Mouse (Mus musculus): Measurements from ENCODE around the gene Lrrc17. TPM values are rescaled to one million over a fixed set of nuclear protein-coding genes. Genes with fewer than 3 reads are reported as not detected.

Gene Lrrc17
- total and polyA plus RNA-seq, 3 experiments: not detected

- TF ChIP-seq ZKSCAN1 (IDR thresholded peaks at IDR 0.05; ENCODE audit: borderline replicate concordance, low read depth, low read length): no peak
Observed at GRCm38 (mm10) chr5:21578136-21578535, 34.8 kb downstream of the Lrrc17 start (continued).

- in situ Hi-C loops (cut with MboI; ENCODE audit: low pct_ligation_motif_present, low pct_unique_long_range_greater_than_20kb, low sequenced_read_pairs): loop anchor here (5.0 to 10.0 kb wide), 2 partner anchors 159 to 322 kb away; no protein-coding TSS in a partner anchor
- dilution Hi-C loops (cut with MboI; ENCODE audit: extremely low pct_ligation_motif_present, extremely low pct_unique_long_range_greater_than_20kb, low sequenced_read_pairs): no loop called here
- Histone ChIP-seq H3K36me3 (replicated peaks in 1 of 2; ENCODE audit: control insufficient read depth in 1 of 2, insufficient read depth in 1 of 2, low read length in 1 of 2) (no peaks in the 10 kb centered on the region), H3K79me2 (replicated peaks; ENCODE audit: control insufficient read depth, extremely low read depth, insufficient read depth, poor library complexity, severe bottlenecking) (no peaks in the 10 kb centered on the region), H3K27me3 (replicated peaks) (no peaks in the 10 kb centered on the region), H3K4me2 (ENCODE audit: insufficient read depth, low read depth, poor library complexity, severe bottlenecking) (no peak overlapping the region), H3K4me1 (ENCODE audit: control insufficient read depth in 1 of 2, insufficient read depth in 2 of 2) (no peaks in the 10 kb centered on the region), H3K9me3 (replicated peaks; ENCODE audit: low read length) (no peaks in the 10 kb centered on the region), H3K9ac (ENCODE audit: insufficient read depth, low read depth) (no peak overlapping the region), H3K27ac (ENCODE audit: insufficient read depth, low read depth) (no peak overlapping the region), H3K4me3 (replicated peaks in 1 of 3; ENCODE audit: low read depth in 2 of 3, low read length in 2 of 3, poor library complexity in 1 of 3) (no peak overlapping the region)
- DNase-seq (ENCODE audit: extremely low read depth): peak; percentile 61
- TF ChIP-seq NRF1 (IDR thresholded peaks at IDR 0.05; ENCODE audit: low read depth, low read length): 0 out of 2 replicates have a peak, but pooled peaks have one; percentile 13
- peak; percentile 98 for TF ChIP-seq SMC3 (IDR thresholded peaks at IDR 0.05; ENCODE audit: low read depth, low read length)
- peak; percentile 97 for TF ChIP-seq RAD21 (IDR thresholded peaks at IDR 0.05; ENCODE audit: low read depth, low read length)
- TF ChIP-seq ZC3H11A (IDR thresholded peaks at IDR 0.05; ENCODE audit: low read depth, low read length): peak; percentile 83
- no peak for TF ChIP-seq RCOR1 (conservative IDR thresholded peaks at IDR 0.05; ENCODE audit: low read depth, low read length)
- TF ChIP-seq EP300 (IDR thresholded peaks at IDR 0.05; ENCODE audit: low read length): no peak
- TF ChIP-seq ELF1 (IDR thresholded peaks at IDR 0.05; ENCODE audit: low read depth, low read length): no peak
- TF ChIP-seq POLR2A (IDR thresholded peaks at IDR 0.05; ENCODE audit: low read depth, low read length): no peak
- no peak for TF ChIP-seq POLR2AphosphoS2 (IDR thresholded peaks at IDR 0.05; ENCODE audit: low read depth, low read length)
- TF ChIP-seq CTCF (conservative IDR thresholded peaks at IDR 0.05 in 1 of 2, IDR thresholded peaks at IDR 0.05 in 1 of 2; ENCODE audit: low read depth in 2 of 2, low read length in 2 of 2): peak; percentile 76 to 94; a peak in 3 of 4 replicates
Observed at GRCm38 (mm10) chr5:21586763-21587162, 43.4 kb downstream of the Lrrc17 start.

GRCm38 (mm10) chr5:21587683-21588082, 44.3 kb downstream of the Lrrc17 start:
- Histone ChIP-seq H3K4me2 (ENCODE audit: insufficient read depth, low read depth, poor library complexity, severe bottlenecking) (no peak overlapping the region), H3K9ac (ENCODE audit: insufficient read depth, low read depth) (no peak overlapping the region), H3K4me3 (replicated peaks in 1 of 3; ENCODE audit: low read depth in 2 of 3, low read length in 2 of 3, poor library complexity in 1 of 3) (no peak overlapping the region), H3K27me3 (replicated peaks) (no peaks in the 10 kb centered on the region), H3K9me3 (replicated peaks; ENCODE audit: low read length) (no peaks in the 10 kb centered on the region), H3K79me2 (replicated peaks; ENCODE audit: control insufficient read depth, extremely low read depth, insufficient read depth, poor library complexity, severe bottlenecking) (no peaks in the 10 kb centered on the region), H3K27ac (ENCODE audit: insufficient read depth, low read depth) (no peak overlapping the region), H3K36me3 (replicated peaks in 1 of 2; ENCODE audit: control insufficient read depth in 1 of 2, insufficient read depth in 1 of 2, low read length in 1 of 2) (no peaks in the 10 kb centered on the region), H3K4me1 (ENCODE audit: control insufficient read depth in 1 of 2, insufficient read depth in 2 of 2) (no peaks in the 10 kb centered on the region)
- dilution Hi-C loops (cut with MboI; ENCODE audit: extremely low pct_ligation_motif_present, extremely low pct_unique_long_range_greater_than_20kb, low sequenced_read_pairs) (no loop called here), in situ Hi-C loops (cut with MboI; ENCODE audit: low pct_ligation_motif_present, low pct_unique_long_range_greater_than_20kb, low sequenced_read_pairs) (loop anchor here (5.0 to 10.0 kb wide), 2 partner anchors 160 to 323 kb away; no protein-coding TSS in a partner anchor)
- peak; percentile 6 for DNase-seq (ENCODE audit: extremely low read depth)
- TF ChIP-seq SIN3A (IDR thresholded peaks at IDR 0.05; ENCODE audit: low read length) (no peak), IRF4 (IDR thresholded peaks at IDR 0.05; ENCODE audit: low read depth, low read length) (no peak), GABPA (IDR thresholded peaks at IDR 0.05; ENCODE audit: insufficient replicate concordance, low read depth, low read length) (no peak), ZMIZ1 (IDR thresholded peaks at IDR 0.05; ENCODE audit: low read depth, low read length) (no peak), POLR2A (IDR thresholded peaks at IDR 0.05; ENCODE audit: low read depth, low read length) (no peak), POLR2AphosphoS2 (IDR thresholded peaks at IDR 0.05; ENCODE audit: low read depth, low read length) (no peak)

Data from CH12.LX (cell line).